Mouse (Mus musculus): ENCODE data around the gene Gosr2.

DNA sequence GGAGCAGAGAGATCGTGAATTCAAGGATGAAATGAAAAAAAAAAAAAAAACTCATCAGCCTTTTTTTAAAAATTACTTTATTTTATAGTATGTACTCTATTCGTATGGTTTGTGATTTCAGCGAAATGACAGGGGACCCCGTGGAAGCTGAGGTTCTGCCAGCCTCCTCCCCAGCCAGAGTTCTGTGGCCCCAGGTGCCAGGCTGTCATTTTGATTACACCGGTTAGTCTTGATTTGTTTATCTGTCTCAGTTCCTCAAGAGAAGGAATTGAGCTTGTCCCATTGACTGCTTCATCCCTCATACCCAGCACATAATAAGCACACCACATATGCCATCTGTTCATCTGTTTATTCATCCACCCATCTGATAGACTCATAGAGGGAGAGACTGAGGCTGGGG lies 21.7 kb upstream of the Gosr2 start:
- no peak for TF ChIP-seq CTCF (IDR thresholded peaks at IDR 0.05)
- no peak for TF ChIP-seq EP300 (IDR thresholded peaks at IDR 0.05; ENCODE audit: insufficient read depth, low read depth, low read length)
- TF ChIP-seq POLR2A (IDR thresholded peaks at IDR 0.05; ENCODE audit: insufficient read depth, low read depth, low read length), result no peak
